Mouse (Mus musculus): ENCODE data around the gene Agpat3. TPM values are rescaled to one million over a fixed set of nuclear protein-coding genes. Genes with fewer than 3 reads are reported as not detected.
"Not testable (repeated sequence)": the region's sequence is repeated elsewhere in the genome, so short reads cannot be mapped to it uniquely, and the experiment has no call there.

Gene Agpat3
- polyA plus RNA-seq, 1 experiment: 247 TPM

DNA sequence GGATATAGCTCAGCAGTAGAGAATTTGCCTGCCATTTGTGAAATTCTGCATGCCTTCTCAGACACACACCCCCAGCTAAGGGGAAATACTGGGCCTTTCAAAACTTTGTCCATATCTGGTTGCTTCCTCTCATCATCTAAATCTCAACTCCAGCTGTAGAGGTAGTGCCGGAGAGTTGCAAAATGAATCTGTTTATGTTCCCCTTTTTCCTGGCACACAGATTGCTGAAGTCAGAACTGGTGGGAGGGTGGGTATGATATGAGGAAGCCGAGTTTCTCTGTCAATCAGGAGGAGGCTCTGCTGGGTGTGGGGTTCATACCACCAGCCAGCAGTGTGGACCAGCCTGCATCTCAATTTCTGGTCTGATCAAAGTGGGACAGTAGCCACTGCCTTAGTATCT, 11.8 kb upstream of the Agpat3 start:
- H3K4me3 ChIP-seq (replicated peaks; ENCODE audit: extremely low read depth, low read depth, low read length): no peak overlapping the region
- H3K4me1 ChIP-seq (ENCODE audit: control insufficient read depth, insufficient read depth, low read length): no peaks in the 10 kb centered on the region
- TF ChIP-seq POLR2A (IDR thresholded peaks at IDR 0.05; ENCODE audit: borderline replicate concordance, extremely low read depth, low read depth, low read length): no peak
- no peak for TF ChIP-seq CTCF (IDR thresholded peaks at IDR 0.05; ENCODE audit: insufficient read depth, low read length)
- no peak for DNase-seq
- WGBS: 27% methylated on average over 2 of the region's 2 CpGs

- TF ChIP-seq POLR2A (IDR thresholded peaks at IDR 0.05; ENCODE audit: borderline replicate concordance, extremely low read depth, low read depth, low read length) (no peak), CTCF (IDR thresholded peaks at IDR 0.05; ENCODE audit: insufficient read depth, low read length) (no peak)
- H3K4me1 ChIP-seq (ENCODE audit: control insufficient read depth, insufficient read depth, low read length): no peaks in the 10 kb centered on the region
- DNase-seq: no peak
- no peak overlapping the region for H3K4me3 ChIP-seq (replicated peaks; ENCODE audit: extremely low read depth, low read depth, low read length)
- WGBS: 89% methylated on average over 6 of the region's 6 CpGs
These were observed 11.1 kb upstream of the Agpat3 start for GRCm38 (mm10) chr10:78363366-78363765.

GRCm38 (mm10) chr10:78361951-78362350, 9.7 kb upstream of the Agpat3 start:
- 67% methylated on average over 2 of the region's 2 CpGs for WGBS
- Histone ChIP-seq H3K4me3 (replicated peaks; ENCODE audit: extremely low read depth, low read depth, low read length) (no peak overlapping the region), H3K4me1 (ENCODE audit: control insufficient read depth, insufficient read depth, low read length) (no peaks in the 10 kb centered on the region)
- TF ChIP-seq CTCF (IDR thresholded peaks at IDR 0.05; ENCODE audit: insufficient read depth, low read length): no peak
- no peak for DNase-seq

- DNase-seq: no peak
- Histone ChIP-seq H3K4me3 (replicated peaks; ENCODE audit: extremely low read depth, low read depth, low read length) (no peak overlapping the region), H3K4me1 (ENCODE audit: control insufficient read depth, insufficient read depth, low read length) (no peaks in the 10 kb centered on the region)
- TF ChIP-seq POLR2A (IDR thresholded peaks at IDR 0.05; ENCODE audit: borderline replicate concordance, extremely low read depth, low read depth, low read length): no peak
- TF ChIP-seq CTCF (IDR thresholded peaks at IDR 0.05; ENCODE audit: insufficient read depth, low read length): no peak
- WGBS: 53% methylated on average over 3 of the region's 3 CpGs
These were observed 8.0 kb upstream of the Agpat3 start for GRCm38 (mm10) chr10:78360290-78360711.

DNA sequence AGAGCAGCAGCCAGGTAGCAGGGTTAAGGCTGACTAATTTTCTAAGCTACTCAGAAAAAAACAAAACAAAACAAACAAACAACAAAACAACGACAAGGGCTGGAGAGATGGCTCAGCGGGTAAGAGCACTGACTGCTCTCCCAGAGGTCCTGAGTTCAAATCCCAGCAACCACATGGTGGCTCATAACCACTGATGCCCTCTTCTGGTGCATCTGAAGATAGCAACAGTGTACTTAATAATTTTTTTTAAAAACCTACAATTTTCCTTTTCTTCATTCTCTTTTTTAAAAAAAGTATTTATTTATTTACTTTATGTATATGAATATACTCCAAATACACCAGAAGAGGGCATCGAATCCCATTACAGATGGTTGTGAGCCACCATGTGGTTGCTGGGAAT, 6.7 kb upstream of the Agpat3 start:
- H3K4me3 ChIP-seq (replicated peaks; ENCODE audit: extremely low read depth, low read depth, low read length); H3K4me1 ChIP-seq (ENCODE audit: control insufficient read depth, insufficient read depth, low read length); DNase-seq: not testable (repeated sequence)
- WGBS: 88% methylated on average over 3 of the region's 3 CpGs

- H3K4me1 ChIP-seq (ENCODE audit: control insufficient read depth, insufficient read depth, low read length): no peaks in the 10 kb centered on the region
- no peak overlapping the region for H3K4me3 ChIP-seq (replicated peaks; ENCODE audit: extremely low read depth, low read depth, low read length)
- no peak for DNase-seq
- TF ChIP-seq CTCF (IDR thresholded peaks at IDR 0.05; ENCODE audit: insufficient read depth, low read length) (no peak), POLR2A (IDR thresholded peaks at IDR 0.05; ENCODE audit: borderline replicate concordance, extremely low read depth, low read depth, low read length) (no peak)
- WGBS: 90% methylated on average over 4 of the region's 4 CpGs
These were observed 6.0 kb upstream of the Agpat3 start for GRCm38 (mm10) chr10:78358266-78358665.

DNA sequence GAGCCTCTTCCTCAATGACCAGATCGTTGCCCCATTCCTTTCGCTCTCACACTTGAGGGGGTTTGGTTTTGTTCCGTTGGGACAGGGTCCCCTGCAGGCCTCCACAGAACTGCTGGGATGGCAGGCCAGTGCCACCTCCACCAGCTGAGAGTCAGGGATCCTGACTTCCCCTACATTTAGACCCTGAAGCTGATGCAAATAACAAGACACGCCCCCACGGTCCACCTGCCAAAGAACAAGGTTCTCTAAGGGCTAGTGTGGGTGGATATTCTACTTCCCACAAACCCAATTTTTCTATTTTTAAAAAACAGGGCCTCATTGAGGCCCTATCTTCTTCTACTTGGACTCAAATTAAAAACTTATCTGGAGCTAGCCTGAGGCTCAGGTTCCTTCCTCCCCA, 5.5 kb upstream of the Agpat3 start:
- TF ChIP-seq POLR2A (IDR thresholded peaks at IDR 0.05; ENCODE audit: borderline replicate concordance, extremely low read depth, low read depth, low read length): no peak
- TF ChIP-seq CTCF (IDR thresholded peaks at IDR 0.05; ENCODE audit: insufficient read depth, low read length): no peak
- no peak for DNase-seq
- 84% methylated on average over 5 of the region's 5 CpGs for WGBS
- H3K4me3 ChIP-seq (replicated peaks; ENCODE audit: extremely low read depth, low read depth, low read length): no peak overlapping the region
- H3K4me1 ChIP-seq (ENCODE audit: control insufficient read depth, insufficient read depth, low read length): no peaks in the 10 kb centered on the region

DNA sequence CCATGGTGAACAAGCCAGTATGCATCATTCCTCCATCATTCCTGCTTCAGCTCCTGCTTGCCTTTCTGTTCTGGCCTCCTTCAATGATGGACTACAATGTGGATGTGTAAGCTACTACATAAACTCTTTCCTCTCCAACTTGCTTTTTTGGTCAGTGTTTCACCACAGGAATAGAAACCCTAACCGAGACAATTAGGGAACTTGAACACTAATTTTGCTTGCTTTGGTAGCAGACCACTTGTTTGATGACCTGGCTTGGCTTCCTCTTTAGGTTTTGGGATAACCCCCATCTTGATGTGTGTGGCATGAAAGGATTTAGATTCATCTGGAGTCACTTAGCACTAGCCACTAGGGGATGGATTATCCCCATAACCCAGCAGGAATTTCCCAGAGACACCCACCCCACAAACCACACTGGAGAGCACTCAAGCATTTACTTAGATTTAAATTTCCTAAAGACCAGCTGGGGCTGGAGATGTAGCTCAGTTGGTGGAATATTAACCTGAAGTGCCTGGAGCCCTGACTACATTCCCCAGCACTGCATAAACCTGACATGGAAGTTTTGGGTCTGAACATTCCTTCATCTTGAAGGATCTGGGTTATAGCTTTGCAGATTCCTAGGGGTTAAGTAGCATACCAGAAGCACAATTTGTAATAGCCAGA, 3.8 kb upstream of the Agpat3 start:
- Histone ChIP-seq H3K4me1 (ENCODE audit: control insufficient read depth, insufficient read depth, low read length) (no peaks in the 10 kb centered on the region), H3K4me3 (replicated peaks; ENCODE audit: extremely low read depth, low read depth, low read length) (no peak overlapping the region)
- WGBS: 53% methylated on average over 1 of the region's 1 CpGs
- TF ChIP-seq CTCF (IDR thresholded peaks at IDR 0.05; ENCODE audit: insufficient read depth, low read length) (no peak), POLR2A (IDR thresholded peaks at IDR 0.05; ENCODE audit: borderline replicate concordance, extremely low read depth, low read depth, low read length) (no peak)
- DNase-seq: no peak

GRCm38 (mm10) chr10:78353196-78353595, 907 bp upstream of the Agpat3 start:
- 92% methylated on average over 4 of the region's 4 CpGs for whole genome bisulfite sequencing
- no peak for TF ChIP-seq POLR2A (IDR thresholded peaks at IDR 0.05; ENCODE audit: borderline replicate concordance, extremely low read depth, low read depth, low read length)
- no peak for TF ChIP-seq CTCF (IDR thresholded peaks at IDR 0.05; ENCODE audit: insufficient read depth, low read length)
- no peak for DNase-seq
- no peak overlapping the region for H3K4me3 ChIP-seq (replicated peaks; ENCODE audit: extremely low read depth, low read depth, low read length)
- H3K4me1 ChIP-seq (ENCODE audit: control insufficient read depth, insufficient read depth, low read length): peaks cover 11% of the 10 kb centered on the region; the same call in 1 of the 2 replicates

GRCm38 (mm10) chr10:78352666-78353030, 359 bp upstream of the Agpat3 start:
- 40% methylated on average over 8 of the region's 8 CpGs for WGBS
- Histone ChIP-seq H3K4me3 (replicated peaks; ENCODE audit: extremely low read depth, low read depth, low read length) (peak overlapping the region; percentile 70), H3K4me1 (ENCODE audit: control insufficient read depth, insufficient read depth, low read length) (peaks cover 11% of the 10 kb centered on the region; the same call in 1 of the 2 replicates)
- TF ChIP-seq CTCF (IDR thresholded peaks at IDR 0.05; ENCODE audit: insufficient read depth, low read length) (no peak), POLR2A (IDR thresholded peaks at IDR 0.05; ENCODE audit: borderline replicate concordance, extremely low read depth, low read depth, low read length) (no peak)
- no peak for DNase-seq
